Mouse (Mus musculus): ENCODE data around the gene Tagap. TPM values are rescaled to one million over a fixed set of nuclear protein-coding genes. Genes with fewer than 3 reads are reported as not detected.

The Tagap gene
- polyA plus RNA-seq, 1 experiment from 2014 or later, result 1.5 TPM

DNA sequence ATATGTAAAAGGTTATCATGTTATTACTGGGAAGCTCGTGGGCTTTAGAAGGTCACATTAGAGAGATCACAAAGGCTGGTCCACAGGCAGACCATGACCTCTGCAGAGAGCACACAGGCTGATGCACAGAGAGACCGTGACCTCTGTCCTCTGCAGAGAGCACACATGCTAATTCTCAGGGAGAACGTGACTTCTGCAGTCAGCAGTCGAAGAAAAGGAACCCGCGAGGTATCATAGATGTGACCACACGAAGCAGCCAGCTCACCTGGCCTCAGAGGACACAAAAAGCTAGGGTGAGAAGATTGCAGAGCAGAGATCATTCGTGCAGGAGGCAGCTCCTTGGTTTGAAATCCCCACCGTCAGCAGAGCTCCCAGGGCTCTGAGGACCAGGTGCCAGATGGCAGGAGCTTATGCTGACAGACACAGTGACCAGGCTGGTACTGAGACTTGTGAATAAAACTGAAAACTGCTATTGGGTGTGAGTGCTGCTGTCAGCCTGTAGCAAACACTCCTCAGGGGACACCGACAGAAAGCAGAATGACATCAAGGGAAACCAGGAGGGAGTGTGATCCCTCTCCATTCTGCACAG, 29.7 kb upstream of the Tagap start:
- no peak overlapping the region for H3K4me3 ChIP-seq (ENCODE audit: low read depth, low read length)
- no peak for TF ChIP-seq CTCF (IDR thresholded peaks at IDR 0.05; ENCODE audit: low read depth)
- TF ChIP-seq EP300 (IDR thresholded peaks at IDR 0.05; ENCODE audit: low read depth), result no peak
- H3K4me2 ChIP-seq (ENCODE audit: low read depth, low read length), result no peak overlapping the region
- H3K9me3 ChIP-seq (ENCODE audit: low read length), result no peaks in the 10 kb centered on the region
- H3K27ac ChIP-seq (ENCODE audit: low read depth), result no peak overlapping the region
- H3K36me3 ChIP-seq (replicated peaks; ENCODE audit: insufficient read depth, low read length), result no peaks in the 10 kb centered on the region
- H3K27me3 ChIP-seq (ENCODE audit: insufficient read depth, low read length), result no peaks in the 10 kb centered on the region
- 53% methylated on average over 10 of the region's 10 CpGs for WGBS (ENCODE audit: insufficient replicate concordance)
- H3K9ac ChIP-seq (replicated peaks), result no peak overlapping the region
- no peaks in the 10 kb centered on the region; the same call in 1 of the 2 replicates for H3K4me1 ChIP-seq (ENCODE audit: insufficient read depth)
- ATAC-seq, result no peak
- DNase-seq, result no peak

DNA sequence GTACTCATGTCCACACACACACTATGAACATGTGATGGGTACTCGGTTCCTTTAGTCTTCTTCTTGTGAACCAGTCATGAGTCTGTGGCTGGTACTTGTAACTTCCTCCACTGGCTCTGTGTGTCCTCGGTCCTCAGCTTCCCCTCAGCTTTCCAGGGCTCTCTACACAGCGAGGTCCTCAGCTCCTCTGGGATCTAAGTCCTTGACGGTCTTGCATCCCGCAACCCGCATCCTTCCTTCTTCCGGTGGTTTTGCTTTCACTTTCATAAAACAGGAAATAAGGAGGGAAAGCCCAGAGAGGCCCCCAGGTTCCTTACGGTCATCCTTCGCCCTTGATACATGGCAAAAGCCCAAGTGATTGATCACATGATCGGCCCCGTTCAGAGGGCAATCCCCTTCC, 28.7 kb upstream of the Tagap start:
- peak overlapping the region; percentile 27 for H3K4me2 ChIP-seq (ENCODE audit: low read depth, low read length)
- H3K4me1 ChIP-seq (ENCODE audit: insufficient read depth), result no peaks in the 10 kb centered on the region; the same call in 1 of the 2 replicates
- ATAC-seq (no peak), DNase-seq (no peak)
- TF ChIP-seq CTCF (IDR thresholded peaks at IDR 0.05; ENCODE audit: low read depth) (no peak), EP300 (IDR thresholded peaks at IDR 0.05; ENCODE audit: low read depth) (no peak)
- WGBS (ENCODE audit: insufficient replicate concordance), result 47% methylated on average over 11 of the region's 11 CpGs
- no peak overlapping the region for H3K9ac ChIP-seq (replicated peaks)
- no peaks in the 10 kb centered on the region for H3K36me3 ChIP-seq (replicated peaks; ENCODE audit: insufficient read depth, low read length)
- peak overlapping the region; percentile 22; the same call in 1 of the 2 replicates for H3K4me3 ChIP-seq (ENCODE audit: low read depth, low read length)
- H3K27me3 ChIP-seq (ENCODE audit: insufficient read depth, low read length), result no peaks in the 10 kb centered on the region
- H3K9me3 ChIP-seq (ENCODE audit: low read length), result no peaks in the 10 kb centered on the region
- no peak overlapping the region for H3K27ac ChIP-seq (ENCODE audit: low read depth)

GRCm38 (mm10) chr17:7897756-7898155, 28.0 kb upstream of the Tagap start:
- DNase-seq, result no peak
- H3K9ac ChIP-seq (replicated peaks), result no peak overlapping the region
- 50% methylated on average over 4 of the region's 4 CpGs for WGBS (ENCODE audit: insufficient replicate concordance)
- H3K4me2 ChIP-seq (ENCODE audit: low read depth, low read length), result no peak overlapping the region
- H3K27me3 ChIP-seq (ENCODE audit: insufficient read depth, low read length), result no peaks in the 10 kb centered on the region
- no peak overlapping the region for H3K27ac ChIP-seq (ENCODE audit: low read depth)
- no peaks in the 10 kb centered on the region; the same call in 1 of the 2 replicates for H3K4me1 ChIP-seq (ENCODE audit: insufficient read depth)
- no peaks in the 10 kb centered on the region for H3K9me3 ChIP-seq (ENCODE audit: low read length)
- no peak for TF ChIP-seq CTCF (IDR thresholded peaks at IDR 0.05; ENCODE audit: low read depth)
- no peak for TF ChIP-seq EP300 (IDR thresholded peaks at IDR 0.05; ENCODE audit: low read depth)
- no peak for ATAC-seq
- H3K4me3 ChIP-seq (ENCODE audit: low read depth, low read length), result no peak overlapping the region
- no peaks in the 10 kb centered on the region for H3K36me3 ChIP-seq (replicated peaks; ENCODE audit: insufficient read depth, low read length)

GRCm38 (mm10) chr17:7899233-7899632, 26.6 kb upstream of the Tagap start:
- TF ChIP-seq EP300 (IDR thresholded peaks at IDR 0.05; ENCODE audit: low read depth), result no peak
- no peak for TF ChIP-seq CTCF (IDR thresholded peaks at IDR 0.05; ENCODE audit: low read depth)
- 68% methylated on average over 6 of the region's 6 CpGs for WGBS (ENCODE audit: insufficient replicate concordance)
- Histone ChIP-seq H3K27me3 (ENCODE audit: insufficient read depth, low read length) (no peaks in the 10 kb centered on the region), H3K9me3 (ENCODE audit: low read length) (no peaks in the 10 kb centered on the region), H3K4me2 (ENCODE audit: low read depth, low read length) (no peak overlapping the region), H3K4me3 (ENCODE audit: low read depth, low read length) (no peak overlapping the region), H3K9ac (replicated peaks) (no peak overlapping the region), H3K4me1 (ENCODE audit: insufficient read depth) (no peaks in the 10 kb centered on the region; the same call in 1 of the 2 replicates), H3K36me3 (replicated peaks; ENCODE audit: insufficient read depth, low read length) (no peaks in the 10 kb centered on the region), H3K27ac (ENCODE audit: low read depth) (no peak overlapping the region)
- no peak for ATAC-seq
- no peak for DNase-seq

GRCm38 (mm10) chr17:7899961-7900360, 25.8 kb upstream of the Tagap start:
- Histone ChIP-seq H3K4me3 (ENCODE audit: low read depth, low read length) (no peak overlapping the region), H3K27ac (ENCODE audit: low read depth) (no peak overlapping the region), H3K36me3 (replicated peaks; ENCODE audit: insufficient read depth, low read length) (no peaks in the 10 kb centered on the region), H3K4me2 (ENCODE audit: low read depth, low read length) (no peak overlapping the region), H3K9ac (replicated peaks) (no peak overlapping the region), H3K4me1 (ENCODE audit: insufficient read depth) (no peaks in the 10 kb centered on the region; the same call in 1 of the 2 replicates), H3K27me3 (ENCODE audit: insufficient read depth, low read length) (no peaks in the 10 kb centered on the region), H3K9me3 (ENCODE audit: low read length) (no peaks in the 10 kb centered on the region)
- DNase-seq (no peak), ATAC-seq (no peak)
- 78% methylated on average over 4 of the region's 4 CpGs for WGBS (ENCODE audit: insufficient replicate concordance)
- TF ChIP-seq CTCF (IDR thresholded peaks at IDR 0.05; ENCODE audit: low read depth) (no peak), EP300 (IDR thresholded peaks at IDR 0.05; ENCODE audit: low read depth) (no peak)

GRCm38 (mm10) chr17:7901536-7901935, 24.3 kb upstream of the Tagap start:
- TF ChIP-seq CTCF (IDR thresholded peaks at IDR 0.05; ENCODE audit: low read depth), result no peak
- TF ChIP-seq EP300 (IDR thresholded peaks at IDR 0.05; ENCODE audit: low read depth), result no peak
- Histone ChIP-seq H3K9me3 (ENCODE audit: low read length) (no peaks in the 10 kb centered on the region), H3K27me3 (ENCODE audit: insufficient read depth, low read length) (no peaks in the 10 kb centered on the region), H3K4me1 (ENCODE audit: insufficient read depth) (no peaks in the 10 kb centered on the region; the same call in 1 of the 2 replicates), H3K36me3 (replicated peaks; ENCODE audit: insufficient read depth, low read length) (no peaks in the 10 kb centered on the region), H3K9ac (replicated peaks) (no peak overlapping the region), H3K4me2 (ENCODE audit: low read depth, low read length) (no peak overlapping the region), H3K4me3 (ENCODE audit: low read depth, low read length) (no peak overlapping the region), H3K27ac (ENCODE audit: low read depth) (no peak overlapping the region)
- WGBS (ENCODE audit: insufficient replicate concordance), result 69% methylated on average over 2 of the region's 2 CpGs
- DNase-seq (no peak), ATAC-seq (no peak)

Measured in liver, postnatal 0 days (tissue).